Mouse (Mus musculus): Measurements from ENCODE around the gene Pola1.

GRCm38 (mm10) chrX:93373503-93373902 is 258.5 kb downstream of the Pola1 start:
- TF ChIP-seq POLR2A (IDR thresholded peaks at IDR 0.05; ENCODE audit: extremely low read depth, insufficient read depth, low read length) (no peak), CTCF (IDR thresholded peaks at IDR 0.05; ENCODE audit: extremely low read depth, insufficient read depth, low read length) (no peak)
